Mouse (Mus musculus) spleen, postnatal 14 days (tissue): ENCODE results near the gene Map1lc3b.
"Not testable (repeated sequence)": the region's sequence is repeated elsewhere in the genome, so short reads cannot be mapped to it uniquely, and the experiment has no call there.

Experiments
- DNase-seq, 2 experiments: peaks; one replicate each; pipeline ENCODE4 v3.0.0; 2021 to 2022; ENCODE audit warnings: low spot score in 2 of 2

Gene Map1lc3b

DNA sequence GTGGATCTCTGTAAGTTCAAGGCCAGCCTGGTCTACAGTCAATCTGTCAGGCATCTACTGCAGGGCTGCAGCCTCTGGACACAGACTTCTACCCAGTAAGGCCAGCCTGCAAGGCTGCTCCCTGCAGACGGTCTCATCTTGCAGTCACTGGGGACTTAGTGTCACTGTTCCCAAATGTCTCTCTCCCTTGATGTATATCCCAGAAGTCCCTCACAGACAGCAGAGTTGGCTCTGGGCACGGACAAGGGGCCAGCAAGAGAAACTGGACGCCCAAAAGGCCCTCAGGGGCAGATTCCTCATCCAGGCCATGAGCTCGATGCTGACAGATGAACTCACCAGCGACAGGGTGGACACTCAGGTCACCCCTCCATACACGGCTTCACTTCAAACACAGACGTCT lies 18.0 kb upstream of the Map1lc3b start:
- DNase-seq: no peak

DNA sequence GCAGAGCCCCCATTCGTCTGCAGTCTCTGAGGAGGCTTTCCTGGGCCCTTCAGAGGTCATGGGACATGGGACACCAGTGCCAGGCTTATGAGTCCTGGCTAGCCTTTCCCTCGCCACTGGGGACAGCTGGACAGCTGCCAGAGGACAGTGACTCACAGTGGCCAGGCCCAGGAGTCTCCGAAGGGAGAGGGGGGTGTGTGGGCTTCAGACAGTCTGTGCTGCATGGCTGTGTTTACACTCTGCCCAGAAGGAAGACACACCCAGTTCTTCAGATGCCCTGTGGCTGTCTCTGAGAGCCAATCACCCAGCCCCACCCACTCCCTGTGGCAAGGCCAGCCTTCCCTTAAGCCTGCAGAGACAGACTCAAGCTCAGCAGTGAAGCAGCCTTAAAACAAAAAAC lies 16.9 kb upstream of the Map1lc3b start:
- DNase-seq: no peak

DNA sequence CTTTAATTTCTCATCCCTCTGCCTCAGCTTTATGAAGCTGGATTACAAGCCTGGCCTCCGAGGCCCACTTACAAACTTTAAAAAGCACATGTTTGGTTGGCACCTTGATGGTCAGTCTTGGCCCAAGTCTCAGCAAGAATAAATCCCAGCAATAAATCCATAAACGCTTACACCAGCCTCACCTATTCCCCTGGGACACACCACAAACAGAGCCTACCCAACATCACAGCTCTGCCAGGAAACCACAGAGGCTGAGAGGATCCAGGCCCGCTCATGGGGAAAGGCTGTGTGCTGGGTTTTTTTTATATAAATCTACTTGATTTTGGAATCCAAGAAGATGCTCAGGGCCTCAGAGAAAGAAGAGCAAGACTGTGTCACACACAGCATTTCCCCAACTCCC lies 14.5 kb upstream of the Map1lc3b start:
- no peak for DNase-seq

DNA sequence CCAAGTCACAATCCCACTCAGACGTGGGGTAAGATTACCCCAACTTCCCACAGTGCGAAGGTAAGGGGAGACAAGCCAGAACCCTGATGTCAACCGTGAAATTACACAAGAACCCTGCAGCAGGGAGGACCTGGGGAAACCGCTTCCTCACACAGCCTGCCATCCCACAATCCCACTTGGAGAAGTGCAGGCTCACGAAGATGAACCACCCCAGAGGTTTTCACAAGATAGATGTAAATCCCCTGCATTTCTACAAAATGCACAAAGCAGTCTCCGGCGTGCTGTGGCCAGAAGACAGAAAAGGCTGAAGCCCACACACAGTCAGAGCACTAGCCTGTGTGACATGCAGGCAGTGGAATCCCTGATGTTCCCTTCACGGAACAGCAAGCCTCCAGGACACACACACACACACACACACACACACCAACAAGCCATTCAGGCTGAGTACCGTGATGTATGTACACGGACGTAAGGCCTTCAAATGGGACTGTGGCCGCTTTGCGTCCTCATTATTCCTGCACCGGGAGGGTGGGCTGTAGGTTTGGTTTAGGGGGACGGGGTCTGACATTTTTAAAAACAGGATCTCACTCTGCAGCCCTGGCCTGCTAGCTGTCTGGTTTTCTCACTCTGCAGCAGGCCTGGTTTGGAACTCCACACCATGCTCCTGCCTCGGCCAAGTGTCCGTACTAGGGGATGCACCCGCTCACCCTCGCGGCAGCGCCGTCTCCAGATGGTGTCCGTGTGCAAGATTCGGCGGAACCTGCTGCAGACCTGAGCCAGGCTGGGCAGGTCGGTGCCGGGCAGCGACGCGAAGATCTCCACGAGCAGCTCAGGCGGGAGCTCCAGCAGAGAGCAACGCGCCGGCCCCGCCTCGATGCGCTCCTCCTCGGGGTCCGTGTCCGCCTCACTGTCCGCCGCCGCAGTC lies 12.1 kb upstream of the Map1lc3b start:
- no peak for DNase-seq

DNA sequence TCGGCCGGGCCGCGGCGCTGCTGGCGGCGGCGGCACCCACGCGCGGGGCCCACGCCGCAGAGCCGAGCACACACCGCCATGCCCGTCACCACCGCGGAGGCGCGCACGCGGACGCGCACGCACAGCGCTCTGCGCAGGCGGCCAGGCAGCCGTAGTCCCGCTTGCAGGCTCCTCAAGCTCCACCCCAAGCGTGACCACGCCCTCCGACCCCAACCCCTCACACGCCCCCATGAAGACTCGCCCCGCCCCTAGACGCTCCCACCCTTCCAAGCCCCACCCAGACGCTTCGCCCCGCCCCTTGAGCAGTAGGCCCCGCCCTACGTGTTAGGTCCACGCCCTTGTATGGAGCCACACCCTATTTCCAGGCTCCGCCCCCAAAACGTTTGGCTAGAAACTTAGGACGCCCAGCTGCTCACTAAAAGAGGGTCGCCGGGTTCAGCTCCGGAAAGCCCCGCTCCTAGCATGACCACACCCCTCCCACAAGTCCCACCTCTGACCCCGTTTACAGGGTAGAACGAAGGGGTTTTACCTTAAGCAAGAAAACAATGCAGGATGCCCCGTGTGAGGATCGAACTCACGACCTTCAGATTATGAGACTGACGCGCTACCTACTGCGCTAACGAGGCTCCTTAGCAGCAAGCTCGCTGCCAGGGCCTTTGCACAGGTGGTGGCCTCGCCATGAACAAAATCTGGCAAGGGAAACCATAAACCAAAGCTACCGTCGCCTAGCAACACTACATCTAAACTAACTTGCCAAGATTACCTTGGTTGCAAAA lies 11.3 kb upstream of the Map1lc3b start, which contains the start of gene Fbxo31:
Gene Fbxo31 (minus strand): TSS at position 131 of the 776 bp plus-strand sequence.
- DNase-seq: peak; percentile 82 to 92

DNA sequence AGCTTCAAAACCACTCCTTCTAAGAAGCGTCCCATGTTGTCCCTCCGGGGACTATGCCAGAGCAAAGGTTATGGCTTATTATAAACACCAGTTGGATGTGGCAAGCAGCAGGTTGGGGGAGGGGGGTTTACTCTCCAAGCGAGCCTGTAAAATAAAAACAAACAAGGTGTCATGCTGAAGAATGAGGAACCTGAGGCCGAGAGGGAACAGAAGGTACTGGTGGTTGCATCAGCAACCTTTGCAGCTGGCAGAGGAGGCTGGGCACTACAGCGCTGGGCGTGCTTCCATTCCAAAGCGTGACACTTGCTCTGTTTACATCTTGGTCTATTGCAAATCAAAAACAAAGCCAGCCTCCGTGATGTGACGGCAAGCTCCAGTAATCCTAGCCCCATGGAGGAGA lies 9.7 kb upstream of the Map1lc3b start:
- no peak for DNase-seq

DNA sequence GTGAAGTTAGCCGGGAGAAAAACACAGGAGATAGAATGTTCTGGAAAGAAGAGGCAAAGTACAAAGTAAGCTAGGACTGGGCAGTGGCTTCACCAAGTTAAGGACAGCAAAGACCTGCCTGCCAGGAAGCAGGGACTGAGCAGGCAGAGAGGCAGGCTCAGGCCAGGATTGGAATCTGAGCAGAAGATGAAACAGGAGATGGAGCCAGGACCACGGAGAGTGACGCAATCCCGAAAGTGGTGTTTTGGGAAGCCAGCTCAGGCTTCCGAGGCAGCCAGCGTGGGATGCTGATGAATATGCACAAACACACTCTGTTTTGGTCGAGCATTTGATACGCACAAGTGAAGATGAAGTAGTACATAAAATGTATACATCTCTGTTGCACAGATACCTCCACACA lies 6.5 kb upstream of the Map1lc3b start:
- DNase-seq: no peak

DNA sequence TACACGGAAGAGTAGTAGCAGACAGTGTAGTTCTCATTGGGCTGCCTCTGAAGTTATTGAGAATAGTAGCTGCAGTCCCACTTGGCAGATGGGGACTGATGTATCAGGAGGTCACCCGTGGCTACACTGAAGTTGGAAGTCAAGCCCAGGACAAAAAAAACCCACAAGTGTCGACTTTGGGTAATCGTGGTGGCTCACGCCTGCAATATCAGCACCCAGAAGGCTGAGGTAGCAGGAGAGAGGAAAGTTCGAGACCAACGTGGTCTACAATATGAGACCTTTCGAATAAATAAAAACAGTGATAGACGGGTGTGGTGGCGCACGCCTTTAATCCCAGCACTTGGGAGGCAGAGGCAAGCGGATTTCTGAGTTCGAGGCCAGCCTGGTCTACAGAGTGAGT lies 5.4 kb upstream of the Map1lc3b start:
- DNase-seq: no peak

DNA sequence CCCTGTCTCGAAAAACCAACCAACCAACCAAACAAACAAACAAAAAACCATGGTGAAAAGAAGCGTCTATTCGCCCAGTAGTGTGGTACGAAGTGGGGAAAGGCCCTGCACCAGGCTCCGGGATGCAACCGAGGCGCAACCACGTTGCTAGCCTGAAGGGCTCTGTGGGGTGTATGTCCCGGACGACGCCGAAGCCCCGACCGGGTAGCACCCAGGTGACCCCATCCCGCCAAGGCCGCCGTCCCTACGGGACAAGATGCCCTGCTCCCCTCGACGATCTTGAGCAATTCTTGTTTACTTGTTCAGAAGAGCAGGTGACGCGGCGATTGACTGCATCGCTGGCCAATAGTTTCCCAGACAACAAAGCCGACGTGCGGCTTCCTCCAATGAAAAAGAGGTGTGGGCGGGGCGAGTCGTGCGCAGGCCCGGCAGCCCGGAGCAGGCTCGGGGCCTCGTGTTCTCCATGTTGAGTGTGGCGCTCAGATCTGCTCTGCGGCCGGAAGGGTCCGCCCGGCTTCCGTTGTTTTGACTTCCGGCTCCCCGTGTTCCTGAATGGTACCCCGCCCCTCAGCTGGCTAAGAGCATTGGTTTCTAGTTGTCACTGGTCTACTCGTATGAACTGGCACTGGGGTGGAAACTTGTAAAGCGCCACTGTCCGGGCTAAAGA lies 4.9 kb upstream of the Map1lc3b start:
- DNase-seq: peak; percentile 99 to 100

DNA sequence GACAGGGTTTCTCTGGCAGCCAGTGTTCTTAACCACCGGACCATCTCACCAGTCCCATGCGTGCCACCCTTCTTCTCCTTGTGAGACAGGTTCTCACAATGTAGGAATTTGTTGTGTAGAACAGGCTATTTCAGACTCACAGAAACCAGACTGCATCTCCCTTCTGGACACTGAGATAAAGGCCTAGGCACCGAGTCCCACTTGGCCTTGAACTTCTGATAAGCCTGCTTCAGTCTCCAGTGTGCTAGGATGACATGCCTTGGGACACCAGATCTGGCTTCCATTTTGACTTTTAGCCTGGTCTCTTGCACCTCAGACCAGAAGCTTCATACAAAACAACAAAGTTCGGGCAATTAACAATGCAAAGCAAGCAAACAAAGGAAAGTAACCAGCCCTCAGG lies 1.4 kb upstream of the Map1lc3b start:
- DNase-seq: no peak

DNA sequence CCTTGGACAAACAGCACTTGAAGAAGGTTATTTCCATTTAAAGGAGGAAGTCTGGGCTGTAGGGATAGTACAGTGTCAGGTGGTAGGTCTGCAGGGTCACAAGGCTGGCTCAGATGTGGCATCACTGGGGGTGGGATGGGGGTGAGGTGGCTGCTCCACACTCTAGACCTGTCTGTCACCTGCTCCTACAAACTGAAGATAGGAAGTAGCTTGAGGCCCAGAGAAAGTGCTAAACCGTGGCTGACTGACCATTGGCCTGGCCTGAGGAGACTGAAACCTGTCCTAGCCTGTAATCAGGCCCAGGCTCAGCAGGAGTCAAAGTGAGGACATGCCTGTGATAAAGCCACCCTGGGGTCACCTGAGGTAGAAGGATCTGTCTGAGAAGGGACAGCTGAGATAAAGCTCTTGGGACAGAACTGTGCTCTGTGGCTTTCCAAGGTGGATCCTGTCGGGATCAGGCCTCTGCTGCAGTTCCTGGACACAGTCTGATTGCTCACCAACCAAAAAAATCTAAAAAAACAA lies 895 bp upstream of the Map1lc3b start:
- DNase-seq: no peak

DNA sequence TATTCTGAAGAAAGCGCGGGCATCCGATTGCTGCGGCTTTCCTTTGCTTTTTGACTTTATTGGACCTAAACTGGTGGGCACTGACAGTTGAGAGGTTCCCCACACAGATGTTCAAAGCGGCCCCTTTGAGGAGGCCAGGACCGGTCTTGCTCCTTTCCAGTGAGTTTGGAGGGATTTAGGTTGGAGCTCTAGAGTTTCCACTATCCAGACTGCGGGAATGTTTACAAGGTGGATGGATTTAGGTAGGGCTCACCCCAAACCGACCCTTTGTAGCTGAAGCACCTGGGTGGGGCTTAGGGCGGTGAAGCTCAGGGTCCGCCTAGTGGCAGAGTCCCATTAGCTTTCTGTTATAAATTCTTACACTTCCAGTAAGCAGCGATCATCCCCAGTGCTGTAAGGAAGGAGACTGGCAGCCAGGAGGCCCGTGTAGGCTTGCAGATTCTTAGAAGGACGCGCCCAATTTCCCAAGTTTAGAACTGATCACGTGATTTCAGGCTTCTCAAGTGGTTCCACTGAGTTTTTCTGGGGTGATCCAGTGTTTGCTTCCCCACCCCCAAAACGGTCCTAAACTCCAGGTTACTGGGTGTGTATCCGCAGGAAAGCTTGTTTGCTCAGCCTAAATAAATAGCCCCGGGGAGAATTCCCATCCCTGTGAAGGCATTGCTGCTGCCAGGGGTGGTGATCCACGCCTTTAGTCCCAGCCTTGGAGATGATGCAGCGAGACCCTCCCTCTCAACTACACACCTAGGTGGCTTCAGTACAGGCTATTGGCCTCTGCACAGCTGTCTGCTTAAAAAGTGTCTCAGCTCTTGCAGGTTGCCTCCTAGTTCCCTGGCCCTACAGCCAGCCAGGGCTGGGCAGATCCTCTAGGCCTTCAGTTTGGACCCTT lies 1.3 kb downstream of the Map1lc3b start:
- DNase-seq: peak in 1 of 2 experiments; percentile 47

DNA sequence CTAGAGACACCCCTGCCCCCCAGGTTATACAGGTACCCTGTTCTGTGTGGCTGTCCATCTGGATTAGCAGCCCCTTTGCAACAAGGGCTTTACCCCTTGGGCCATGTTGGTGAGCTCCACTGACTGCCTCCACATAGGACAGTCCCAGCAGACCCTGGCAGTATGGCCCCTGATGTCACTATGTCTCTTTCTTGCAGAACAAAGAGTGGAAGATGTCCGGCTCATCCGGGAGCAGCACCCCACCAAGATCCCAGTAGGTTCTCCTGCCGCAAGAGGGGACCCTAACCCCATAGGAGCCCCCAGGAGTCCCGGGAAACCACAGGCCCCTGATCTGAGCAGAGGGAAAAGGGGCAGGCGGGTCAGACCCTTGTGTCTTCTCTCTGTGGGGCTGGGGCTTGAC lies 3.1 kb downstream of the Map1lc3b start:
- no peak for DNase-seq

DNA sequence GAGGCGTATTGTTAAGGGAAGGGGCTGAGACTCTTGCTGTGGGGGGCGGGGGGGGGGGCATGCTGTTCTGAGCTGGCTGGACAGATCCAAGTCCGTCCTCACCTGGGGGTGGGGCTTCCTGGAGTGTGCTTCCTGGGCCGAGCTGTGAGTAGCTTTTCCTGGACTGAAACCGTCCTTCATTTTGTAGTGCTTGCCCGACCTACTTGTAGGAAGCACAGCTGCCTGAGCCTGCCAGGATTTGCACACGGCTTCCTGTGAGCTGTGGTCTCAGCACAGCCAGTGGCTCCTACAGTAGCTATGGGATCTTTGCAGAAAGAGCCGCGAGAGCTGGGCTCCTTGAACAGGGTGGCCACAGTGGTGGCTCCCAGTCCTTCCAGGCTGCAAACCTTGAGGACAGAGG lies 3.8 kb downstream of the Map1lc3b start:
- DNase-seq: no peak

DNA sequence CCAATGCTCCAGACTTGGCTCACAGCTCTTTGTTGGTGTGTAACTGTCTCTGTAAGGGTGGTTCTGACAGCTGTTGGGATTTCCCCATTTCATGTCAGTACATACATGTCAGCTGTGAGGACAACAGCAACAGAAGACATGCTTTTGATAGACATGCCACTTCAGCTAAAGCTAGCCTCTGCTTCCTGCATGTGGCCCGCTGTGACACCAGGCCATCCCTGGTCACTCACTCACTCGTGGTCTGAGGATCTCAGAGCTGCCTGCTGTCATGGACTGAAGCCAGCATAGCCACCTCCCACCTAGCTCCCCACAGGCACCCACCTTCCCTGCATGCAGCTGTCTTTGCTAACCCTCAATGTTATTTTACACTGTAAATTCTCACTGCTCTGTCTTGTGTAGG lies 7.3 kb downstream of the Map1lc3b start:
- DNase-seq: not testable (repeated sequence)

DNA sequence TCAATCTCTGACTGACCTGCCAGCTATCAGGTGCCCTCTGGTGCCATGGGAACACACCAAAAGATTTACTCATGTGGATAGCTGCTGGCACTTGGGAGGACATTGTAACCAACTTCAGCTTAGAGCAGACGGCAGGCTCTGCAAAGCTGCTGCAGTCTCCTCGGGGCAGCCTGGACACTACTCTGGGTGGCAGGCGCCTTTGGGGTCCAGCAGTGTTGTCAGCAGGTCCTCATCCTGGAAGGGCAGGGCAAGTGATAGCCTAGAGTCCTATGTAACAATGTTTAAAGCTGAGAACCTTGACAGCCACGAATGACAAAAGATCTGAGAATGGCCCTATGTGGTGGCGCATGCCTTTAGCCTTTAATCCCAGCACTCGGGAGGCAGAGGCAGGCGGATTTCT lies 8.0 kb downstream of the Map1lc3b start:
- no peak for DNase-seq

DNA sequence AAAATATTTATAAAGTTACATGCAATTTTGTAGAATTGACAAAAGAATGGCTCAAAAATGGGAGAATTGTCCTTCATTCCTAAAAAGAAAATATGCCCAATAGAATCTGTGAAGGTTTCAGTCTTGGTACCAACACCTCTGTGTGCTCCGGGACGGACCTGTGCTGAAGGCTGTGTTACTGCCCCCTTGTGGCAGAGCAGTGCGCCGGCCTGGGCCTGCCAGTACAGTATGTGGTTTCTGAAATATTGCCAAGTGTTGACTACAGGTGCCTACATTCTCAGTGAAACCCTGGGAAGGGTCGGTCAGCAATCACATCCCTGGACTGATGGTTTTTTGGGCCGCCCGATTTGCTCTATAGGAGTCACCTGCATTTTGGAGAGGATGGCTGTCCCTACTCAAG lies 8.7 kb downstream of the Map1lc3b start:
- DNase-seq: peak; percentile 53 to 75

DNA sequence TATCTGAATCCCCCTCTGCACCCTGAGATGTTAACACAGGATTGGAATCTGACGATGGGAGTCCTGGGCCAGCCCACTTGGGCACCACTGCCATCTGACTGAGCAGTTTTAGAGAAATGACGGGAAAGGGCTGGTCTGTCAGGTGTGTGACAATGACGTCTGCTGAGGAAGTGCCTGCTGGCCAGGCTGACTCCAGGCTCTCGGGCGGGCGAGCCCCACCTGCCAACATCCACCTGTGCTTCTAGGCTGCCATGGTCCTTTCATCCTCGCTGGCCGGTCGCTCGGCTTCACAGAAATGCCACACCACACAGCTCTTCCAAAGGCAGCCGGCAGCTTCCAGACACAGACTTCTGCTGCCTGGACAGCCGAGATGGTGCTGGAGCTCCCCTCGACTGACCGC lies 9.7 kb downstream of the Map1lc3b start:
- no peak for DNase-seq

DNA sequence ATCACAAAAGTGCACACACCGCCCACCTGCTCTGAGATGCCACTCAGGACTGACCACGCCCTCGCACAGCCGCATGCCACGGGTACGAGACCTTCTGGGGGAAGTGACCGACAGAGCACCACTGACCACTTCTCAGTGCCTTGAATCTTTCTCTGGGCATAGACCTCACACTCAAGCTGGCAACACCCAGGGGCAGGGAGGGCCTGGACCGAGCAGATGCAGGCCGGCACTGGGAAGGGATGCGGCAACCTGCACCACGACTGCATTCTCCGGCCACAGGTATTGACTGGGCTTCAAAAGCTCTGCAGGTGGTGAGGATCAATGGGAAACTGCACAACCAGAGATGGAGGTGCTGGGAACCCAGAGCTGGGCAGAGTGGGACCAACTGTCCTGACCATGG lies 12.2 kb downstream of the Map1lc3b start:
- no peak for DNase-seq

DNA sequence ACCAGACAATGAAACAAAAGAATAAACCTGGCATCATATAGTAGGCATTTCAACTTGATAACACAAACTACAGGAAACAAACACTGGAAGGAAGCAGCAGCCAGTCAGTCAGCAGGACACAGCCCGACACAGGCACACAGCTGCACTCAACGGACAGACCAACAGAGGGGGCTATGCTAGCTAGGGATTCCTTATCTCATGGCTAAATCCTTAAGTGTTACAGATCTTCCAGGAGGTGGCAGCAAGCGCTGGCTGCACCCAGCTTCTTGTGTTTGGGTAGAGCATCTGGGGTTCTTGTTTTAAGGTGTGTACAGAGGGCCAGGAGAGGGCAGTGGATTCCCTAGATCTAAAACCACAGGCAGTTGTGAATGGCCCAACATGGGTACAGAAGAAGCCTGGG lies 12.7 kb downstream of the Map1lc3b start:
- DNase-seq: no peak

DNA sequence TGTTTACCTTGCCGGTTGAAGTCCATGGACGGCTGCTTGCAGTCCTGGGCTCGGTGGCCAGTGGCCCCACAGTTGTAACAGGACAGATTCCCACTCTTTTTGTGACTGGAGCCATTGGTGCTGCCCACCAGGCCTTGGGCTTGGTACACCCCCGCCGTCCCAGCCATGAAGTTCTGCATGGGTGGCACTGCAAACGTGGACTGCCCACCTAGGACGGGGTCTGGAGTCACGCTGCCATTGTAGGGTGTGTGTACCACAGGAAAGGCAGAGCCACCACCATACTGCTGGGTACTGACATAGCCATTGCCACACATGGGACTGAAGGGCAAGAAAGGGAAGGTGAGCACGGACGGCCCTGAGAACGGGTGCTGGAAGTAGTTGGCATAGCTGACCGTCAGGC lies 13.6 kb downstream of the Map1lc3b start:
- DNase-seq: no peak
